Mouse (Mus musculus) lung, embryonic 15.5 days (tissue): ENCODE results near the gene Papss1. TPM values are rescaled to one million over a fixed set of nuclear protein-coding genes. Genes with fewer than 3 reads are reported as not detected.

Source experiments
- ATAC-seq: fragments of 200-750 bp; cut with Nextera tagmentation; 2 replicates; pipeline ENCODE4 v1.8.0; 2017; ENCODE audit warnings: moderate number of reproducible peaks, borderline replicate concordance; ENCODE audit not compliant: low FRiP score, low TSS enrichment; ENCODE audit errors: extremely low read depth
- H3K27ac ChIP-seq: fragments of 300-500 bp; sonication (generic); 2 replicates; pipeline ENCODE4 v1.5.1; 2015; ENCODE audit warnings: moderate library complexity, mild to moderate bottlenecking, inconsistent platforms
- H3K27me3 ChIP-seq: fragments of 300-500 bp; sonication (generic); 2 replicates; pipeline ENCODE4 v1.6.1; 2015; ENCODE audit warnings: inconsistent platforms
- H3K36me3 ChIP-seq: fragments of 300-500 bp; sonication (generic); 2 replicates; pipeline ENCODE4 v1.6.1; 2015; ENCODE audit warnings: inconsistent platforms
- H3K4me1 ChIP-seq: fragments of 300-500 bp; sonication (generic); 2 replicates; pipeline ENCODE4 v1.6.1; 2015; ENCODE audit warnings: inconsistent platforms
- H3K4me2 ChIP-seq: fragments of 300-500 bp; sonication (generic); 2 replicates; pipeline ENCODE4 v1.6.1; 2015; ENCODE audit warnings: inconsistent platforms, mild to moderate bottlenecking, moderate library complexity
- H3K4me3 ChIP-seq: fragments of 300-500 bp; sonication (generic); 2 replicates; pipeline ENCODE4 v1.5.1; 2015; ENCODE audit warnings: mild to moderate bottlenecking, inconsistent platforms
- H3K9ac ChIP-seq: fragments of 300-500 bp; sonication (generic); 2 replicates; pipeline ENCODE4 v1.6.1; 2015; ENCODE audit warnings: inconsistent platforms
- H3K9me3 ChIP-seq: fragments of 300-500 bp; sonication (generic); 2 replicates; pipeline ENCODE4 v1.6.1; 2016; ENCODE audit warnings: inconsistent platforms
- WGBS: fragments of 180-500 bp; shearing (Covaris S2); methylation state at CpG from one replicate; pipeline ENCODE4 v1.1.7; 2015; 5-methylcytosine and 5-hydroxymethylcytosine counted together
- polyA plus RNA-seq: library from polyadenylated mRNA; unstranded; fragments of >200 nt; fragmentation: Nextera tagmentation; extraction: Ambion mirVana; gene quantifications from 2 replicates; pipeline ENCODE4 v1.2.1, GENCODE M21; 2015

Papss1 gene
- polyA plus RNA-seq, 1 experiment from 2014 or later: 104 TPM

GRCm38 (mm10) chr3:131691202-131691601, 126.6 kb downstream of the Papss1 start:
- ATAC-seq: no peak
- Histone ChIP-seq H3K4me2 (no peak overlapping the region), H3K27ac (no peak overlapping the region), H3K4me3 (no peak overlapping the region), H3K9me3 (no peaks in the 10 kb centered on the region), H3K9ac (no peak overlapping the region), H3K36me3 (no peaks in the 10 kb centered on the region), H3K4me1 (no peaks in the 10 kb centered on the region), H3K27me3 (no peaks in the 10 kb centered on the region)
- WGBS: 68% methylated on average over 3 of the region's 3 CpGs

Other genes starting within 250 kb of the Papss1 start
- gene Sgms2, start 73.4 kb upstream of the Papss1 start, polyA plus RNA-seq: 2.9 and 3.5 TPM in 2 replicates